Mouse (Mus musculus): ENCODE measurements at regions not wholly inside any gene's neighbourhood (a gene's known extent, or its start where the extent isn't known, plus 50 kb on each side); places are given as distances from the start of the nearest gene placed in this dataset.

- TF ChIP-seq CTCF (IDR thresholded peaks at IDR 0.05; ENCODE audit: low read depth) (no peak), EP300 (optimal IDR thresholded peaks at IDR 0.05) (no peak)
Observed at GRCm38 (mm10) chr6:107661009-107661764, 131.6 kb downstream of the Lrrn1 start.
